Mouse (Mus musculus): ENCODE measurements around the gene Bbs1.

DNA sequence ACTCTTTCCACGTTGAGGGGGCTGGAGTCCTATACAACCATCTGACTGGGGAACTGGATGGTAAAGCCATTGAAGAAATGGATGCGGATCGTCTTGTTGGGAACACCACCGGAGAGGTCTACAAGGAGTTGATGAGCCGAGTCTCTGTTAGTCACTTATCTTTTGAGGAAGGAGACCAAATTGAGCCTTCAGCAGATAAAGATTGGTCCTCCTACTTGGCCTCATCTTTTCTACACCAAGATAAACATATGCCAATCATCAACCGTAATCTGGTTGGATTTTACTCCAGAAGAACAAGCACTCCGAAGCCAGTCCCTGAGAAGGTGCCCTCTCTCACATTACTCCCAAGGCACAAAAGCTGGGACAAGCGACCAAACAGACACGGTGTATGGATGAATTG lies 65.6 kb downstream of the Bbs1 start:
- TF ChIP-seq CTCF (IDR thresholded peaks at IDR 0.05; ENCODE audit: low read depth, low read length) (no peak), POLR2A (IDR thresholded peaks at IDR 0.05; ENCODE audit: extremely low read depth, insufficient read depth, low read length) (no peak)
